Mouse (Mus musculus) ovary, postnatal 36 days (tissue): ENCODE data around the gene Exosc1.
A peak's percentile ranks its signal among the peaks of the same experiment; 100 is the strongest.

Source experiments
- DNase-seq: peaks from one replicate; pipeline ENCODE4 v3.0.0; 2022; ENCODE audit warnings: low spot score, mixed read lengths

Gene Exosc1

GRCm38 (mm10) chr19:41913774-41914591 is 19.2 kb downstream of the Exosc1 start:
- DNase-seq = no peak

- DNase-seq = peak; percentile 62
Observed at GRCm38 (mm10) chr19:41912121-41913080, 20.8 kb downstream of the Exosc1 start.

DNA sequence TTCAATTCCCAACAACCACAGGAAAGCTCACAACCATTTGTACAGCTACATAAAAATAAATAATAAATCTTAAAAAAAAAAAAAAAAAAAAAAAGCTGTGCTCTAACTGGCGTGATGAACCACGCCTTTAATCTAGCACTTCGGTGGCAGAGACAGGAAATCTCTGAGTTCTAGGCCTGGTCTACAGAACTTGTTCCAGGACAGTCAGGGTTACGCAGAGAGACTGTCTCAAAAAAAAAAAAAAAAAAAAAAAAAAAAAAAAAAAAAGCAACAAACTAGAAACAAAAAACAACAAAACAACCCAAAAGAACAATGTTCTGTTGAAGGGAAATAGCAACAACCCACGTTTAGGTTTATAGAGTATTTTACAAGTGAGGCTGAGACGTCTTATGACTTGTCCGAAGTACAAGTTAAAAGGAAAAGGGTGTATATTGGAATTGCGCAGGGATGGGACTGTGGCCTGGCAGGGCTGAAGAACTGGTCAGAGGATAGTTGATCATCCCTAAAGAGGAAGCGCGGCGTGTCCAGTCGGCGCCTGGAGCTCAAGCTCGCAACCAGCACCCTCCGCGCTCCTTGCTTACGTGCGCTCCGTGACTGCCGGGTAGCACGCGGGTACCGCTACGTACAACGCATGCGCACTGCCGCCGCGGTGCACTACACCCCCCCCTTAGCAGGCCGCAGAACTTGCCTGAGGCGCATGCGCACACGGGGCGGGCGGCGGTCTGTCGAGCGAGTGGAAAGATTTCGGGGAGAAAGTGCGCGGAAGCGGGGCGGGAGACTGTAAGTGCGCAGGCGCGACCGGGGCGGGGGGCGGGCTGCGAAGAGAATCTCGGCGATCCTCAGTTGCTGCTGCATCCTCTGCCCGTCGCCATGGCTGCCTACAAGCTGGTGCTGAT is 21.8 kb downstream of the Exosc1 start, which contains the start of gene Pgam1:
TSS of gene Pgam1 (plus strand) at position 746 of the 896 bp plus-strand sequence.
- DNase-seq = peak; percentile 97

DNA sequence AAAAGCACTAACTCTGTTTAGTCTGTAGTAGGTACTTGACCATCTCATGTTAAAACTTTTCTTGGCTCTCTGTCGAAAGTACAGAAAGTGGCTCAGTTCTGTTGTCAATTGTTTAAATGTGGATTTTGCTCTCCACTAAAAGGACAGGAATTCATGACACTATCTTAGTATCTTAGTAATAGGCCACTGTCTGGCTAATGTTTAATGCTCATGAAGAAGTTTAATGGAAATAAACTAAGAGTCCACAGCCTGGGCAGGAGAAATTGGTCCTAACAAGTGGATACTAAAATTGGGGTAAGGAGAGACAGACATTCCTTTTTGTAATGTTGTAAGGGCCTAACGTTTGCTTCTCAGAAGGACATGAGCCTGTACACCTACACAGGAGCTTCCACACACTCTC is 22.8 kb downstream of the Exosc1 start:
- DNase-seq = no peak

DNA sequence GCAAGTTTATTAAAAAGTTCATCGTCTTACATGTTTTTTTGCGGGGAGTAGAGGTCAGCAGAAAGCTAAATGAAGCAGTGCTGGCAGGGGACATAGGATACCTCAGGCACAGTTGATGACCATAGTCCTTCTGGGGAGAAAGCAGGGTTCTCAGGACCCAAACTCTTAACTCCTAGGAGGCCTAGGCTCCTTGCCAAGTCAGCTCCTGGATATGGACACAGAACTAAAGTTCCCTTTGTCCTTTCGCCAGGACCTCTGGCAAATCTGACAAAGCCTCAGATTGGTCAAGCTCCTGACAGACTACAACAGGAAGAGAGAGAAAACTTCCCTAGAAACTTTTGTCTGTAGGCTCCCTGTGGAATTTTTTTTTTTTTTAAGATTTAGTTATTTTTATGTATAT is 24.5 kb downstream of the Exosc1 start:
- DNase-seq = no peak

DNA sequence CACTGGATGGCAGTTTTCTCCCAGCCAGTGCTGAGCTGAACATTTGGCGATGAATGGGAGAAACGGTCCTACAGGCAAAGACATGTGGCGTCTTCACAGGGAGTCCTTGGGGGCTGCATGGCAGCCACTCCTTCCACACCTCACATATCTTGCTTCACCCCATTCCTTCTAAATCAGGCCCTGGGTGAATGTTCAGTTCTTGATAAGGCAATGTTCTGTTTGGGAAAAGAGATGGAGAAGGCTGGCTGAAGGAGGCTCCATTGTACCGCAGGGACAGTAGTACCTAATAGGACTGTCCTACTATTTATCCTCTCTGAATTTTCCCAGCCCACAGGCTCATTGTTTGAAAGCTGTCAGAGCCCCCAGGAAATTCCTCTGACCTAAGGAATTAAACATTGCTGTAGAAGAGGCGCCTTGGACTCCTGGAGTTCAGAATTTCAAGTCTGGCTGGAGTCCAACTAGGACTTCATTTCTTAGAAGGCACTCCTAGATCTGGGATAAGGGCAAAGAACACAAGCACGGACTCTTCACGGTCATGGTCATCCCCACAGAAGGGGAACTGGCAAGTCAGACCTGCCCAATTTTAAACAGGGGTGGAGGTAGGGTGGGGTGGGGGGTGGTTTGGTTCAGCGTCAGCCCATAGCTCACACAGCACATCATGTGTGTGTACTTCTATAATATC is 26.0 kb downstream of the Exosc1 start:
- no peak for DNase-seq

DNA sequence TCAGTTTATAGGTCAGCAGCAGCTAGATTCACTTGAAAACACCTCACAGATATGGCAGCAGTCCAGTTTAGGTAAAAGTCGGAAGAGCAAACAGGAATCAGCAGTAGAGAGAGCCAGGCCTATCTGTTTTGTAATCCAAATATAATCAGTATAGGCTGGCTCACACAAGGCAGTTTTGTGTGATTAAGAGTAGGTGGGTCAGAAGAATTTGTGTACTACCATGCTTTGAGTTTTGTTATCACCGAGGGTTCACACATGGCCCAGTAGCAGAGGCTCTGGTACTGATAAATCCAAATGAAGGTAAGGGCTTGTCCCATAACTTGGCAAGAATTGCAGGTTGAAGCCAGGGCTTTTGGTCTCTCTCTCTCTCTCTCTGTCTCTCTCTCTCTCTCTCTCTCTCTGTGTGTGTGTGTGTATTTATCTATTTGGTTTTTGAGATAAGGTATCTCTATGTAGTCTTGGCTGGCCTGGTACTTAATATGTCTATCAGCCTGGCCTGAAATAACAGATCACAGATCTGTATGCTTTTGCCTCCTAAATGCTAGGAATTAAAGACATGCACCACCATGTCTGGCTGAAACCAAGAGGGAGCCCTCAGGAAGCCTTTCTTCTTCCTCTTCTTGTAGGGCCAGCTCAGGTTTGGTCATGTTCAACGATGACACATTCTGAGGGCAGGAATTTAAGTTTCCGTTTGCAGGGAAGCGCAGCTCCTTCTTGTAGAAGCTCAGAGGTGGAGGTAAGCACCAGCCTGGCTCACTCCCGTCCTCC is 26.7 kb downstream of the Exosc1 start:
- no peak for DNase-seq

GRCm38 (mm10) chr19:41905246-41905645 is 28.0 kb downstream of the Exosc1 start:
- no peak for DNase-seq

- no peak for DNase-seq
Observed at GRCm38 (mm10) chr19:41902848-41903593, 30.2 kb downstream of the Exosc1 start.

- DNase-seq = no peak
Observed at GRCm38 (mm10) chr19:41901696-41902095, 31.5 kb downstream of the Exosc1 start.

- no peak for DNase-seq
Observed at GRCm38 (mm10) chr19:41900495-41901090, 32.6 kb downstream of the Exosc1 start.

- no peak for DNase-seq
Observed at GRCm38 (mm10) chr19:41898860-41899259, 34.4 kb downstream of the Exosc1 start.

GRCm38 (mm10) chr19:41896319-41896711 is 36.9 kb downstream of the Exosc1 start:
- DNase-seq = no peak

DNA sequence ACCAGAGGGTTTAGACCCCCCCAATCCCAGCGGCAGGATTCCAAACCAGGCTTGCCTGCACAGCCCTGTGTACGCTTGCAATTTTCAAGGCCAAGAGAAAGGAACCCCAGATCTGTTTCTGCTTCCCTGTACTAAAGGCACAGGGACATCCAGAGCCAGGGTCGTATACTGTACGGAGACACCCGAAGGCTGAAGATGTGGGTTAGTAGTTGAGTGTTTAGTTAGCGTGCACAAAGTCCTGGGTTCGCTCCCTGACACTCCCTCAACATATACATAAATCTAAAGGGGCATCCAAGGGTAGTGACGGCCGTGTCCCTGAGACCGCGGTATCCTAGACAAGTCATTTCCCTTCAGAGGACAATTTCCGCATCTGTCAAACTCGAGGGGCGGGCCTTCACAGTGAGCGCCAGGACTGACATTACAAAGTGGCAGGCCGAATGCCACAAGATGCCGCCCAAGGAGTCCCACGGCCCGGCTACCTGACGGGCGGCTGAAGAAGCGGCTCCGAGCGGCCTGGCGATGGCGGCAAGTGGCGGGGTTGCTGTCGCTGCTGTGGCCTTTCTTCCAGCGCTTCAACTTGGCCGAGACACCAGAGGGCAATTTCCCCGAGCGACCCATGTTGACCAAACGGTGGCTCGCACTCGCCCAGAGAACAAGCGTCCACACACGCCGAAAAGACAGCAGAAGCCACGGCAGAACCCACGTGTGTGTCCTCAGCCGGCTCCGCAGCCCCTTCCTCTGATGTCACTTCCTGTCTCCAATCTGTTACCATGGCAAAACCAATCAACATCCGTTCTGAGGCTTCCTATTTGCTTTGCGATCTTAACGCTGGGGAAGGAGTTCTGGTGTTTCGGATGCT is 37.5 kb downstream of the Exosc1 start, which contains the start of gene Rrp12:
TSS of gene Rrp12 (minus strand) at position 714 of the 859 bp plus-strand sequence.
- DNase-seq = peak; percentile 62

DNA sequence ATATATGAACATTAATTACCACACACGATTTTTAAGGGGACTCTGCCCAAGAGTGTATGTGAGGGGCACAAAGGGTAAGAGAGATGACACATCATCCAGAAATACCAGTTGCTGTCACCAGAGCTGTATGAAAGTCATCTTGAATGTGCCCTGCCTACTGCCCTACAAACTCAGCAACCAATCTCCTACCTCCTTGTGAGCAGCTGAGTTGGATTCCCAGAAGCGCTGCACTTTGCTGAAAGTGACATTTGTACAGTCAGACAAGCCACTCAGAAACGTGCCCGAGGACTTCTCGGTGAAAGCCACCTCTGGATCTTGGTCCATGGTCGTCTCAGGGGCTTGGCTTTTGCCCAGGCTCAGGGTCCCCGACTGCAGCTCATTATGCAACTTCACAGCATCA is 38.3 kb downstream of the Exosc1 start:
- no peak for DNase-seq

GRCm38 (mm10) chr19:41888191-41888590 is 45.0 kb downstream of the Exosc1 start:
- no peak for DNase-seq

DNA sequence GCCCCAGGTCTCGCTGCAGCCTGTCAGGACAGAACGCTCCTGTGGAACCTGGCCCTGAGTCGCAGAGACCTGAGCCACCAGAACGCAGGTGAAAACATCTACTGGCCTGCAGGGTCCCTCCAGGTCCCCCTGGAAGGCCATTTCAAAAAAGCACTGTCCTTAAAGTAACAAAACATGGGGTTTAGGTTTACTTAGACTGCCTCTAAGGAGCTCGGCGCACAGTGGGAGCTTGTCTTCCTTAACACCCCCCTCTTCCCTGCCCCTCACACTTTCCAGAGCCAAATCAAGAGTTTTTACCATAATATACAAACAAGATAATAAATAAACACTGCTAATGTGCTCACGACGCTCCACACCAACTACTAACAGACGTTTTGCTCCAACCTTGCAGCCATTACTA is 49.3 kb downstream of the Exosc1 start:
- no peak for DNase-seq

DNA sequence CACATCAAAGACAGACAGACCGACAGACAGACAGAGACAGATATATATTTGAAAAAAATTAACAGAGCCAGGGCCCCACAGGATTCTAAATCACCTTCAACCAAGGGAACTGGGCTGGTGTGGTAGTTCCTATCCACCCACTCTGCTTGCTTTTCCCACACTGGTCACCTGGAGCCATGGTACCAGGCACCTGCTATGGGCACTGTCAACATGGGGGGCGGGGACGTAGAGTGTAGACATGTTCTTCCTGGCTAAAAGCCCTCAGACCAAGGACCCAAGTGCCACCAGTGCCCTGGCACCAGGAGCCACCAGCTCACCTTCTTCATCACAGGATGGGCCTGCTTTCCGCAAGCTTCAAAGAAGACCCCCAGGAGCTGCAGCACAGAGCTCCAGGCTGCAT is 51.4 kb downstream of the Exosc1 start:
- DNase-seq = no peak
